Mouse (Mus musculus) retina, postnatal 7 days (tissue): ENCODE results near the gene Olfr221.
"Not testable (repeated sequence)": the region's sequence is repeated elsewhere in the genome, so short reads cannot be mapped to it uniquely, and the experiment has no call there.

Experiments
- DNase-seq: peaks from one replicate; pipeline ENCODE4 v3.0.0-alpha.2; 2012; ENCODE audit warnings: low read depth, low spot score

The Olfr221 gene

DNA sequence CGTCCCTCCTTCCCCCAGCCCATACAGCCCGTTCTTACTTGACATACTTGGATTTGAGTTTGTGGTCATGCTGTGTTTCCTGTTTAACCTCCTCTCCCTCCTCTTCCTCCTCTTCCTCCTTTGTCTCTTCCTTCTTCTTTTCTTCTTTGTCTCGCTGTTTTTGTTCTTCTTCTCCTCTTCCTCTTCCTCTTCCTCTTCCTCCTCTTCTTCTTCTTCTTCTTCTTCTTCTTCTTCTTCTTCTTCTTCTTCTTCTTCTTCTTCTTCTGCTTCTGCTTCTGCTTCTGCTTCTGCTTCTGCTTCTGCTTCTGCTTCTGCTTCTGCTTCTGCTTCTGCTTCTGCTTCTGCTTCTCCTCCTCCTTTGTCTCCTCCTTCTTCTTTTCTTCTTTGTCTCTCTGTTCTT, at the start of gene Olfr221:
Gene Olfr221, minus strand, starts transcription at position 101 of the 400 bp plus-strand sequence.
- not testable (repeated sequence) for DNase-seq

DNA sequence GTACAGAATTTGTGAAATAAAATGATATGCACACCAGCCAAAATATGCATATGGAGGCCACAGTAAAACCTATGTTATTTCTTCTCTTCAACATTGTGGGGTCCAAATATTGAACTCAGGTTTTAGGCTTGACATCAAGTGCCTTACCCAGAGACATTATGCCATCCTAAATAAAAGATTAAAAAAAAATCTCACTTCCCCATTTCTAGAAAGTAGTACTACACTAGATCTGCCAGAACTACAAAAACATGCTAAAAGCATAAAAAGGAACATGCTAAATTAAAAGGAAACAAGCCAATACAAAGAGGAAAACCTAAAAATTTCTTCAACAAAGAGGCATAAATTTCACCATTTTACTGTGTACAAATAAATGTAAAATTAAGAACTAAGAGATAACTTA, 40.8 kb upstream of the Olfr221 start:
- DNase-seq: no peak

DNA sequence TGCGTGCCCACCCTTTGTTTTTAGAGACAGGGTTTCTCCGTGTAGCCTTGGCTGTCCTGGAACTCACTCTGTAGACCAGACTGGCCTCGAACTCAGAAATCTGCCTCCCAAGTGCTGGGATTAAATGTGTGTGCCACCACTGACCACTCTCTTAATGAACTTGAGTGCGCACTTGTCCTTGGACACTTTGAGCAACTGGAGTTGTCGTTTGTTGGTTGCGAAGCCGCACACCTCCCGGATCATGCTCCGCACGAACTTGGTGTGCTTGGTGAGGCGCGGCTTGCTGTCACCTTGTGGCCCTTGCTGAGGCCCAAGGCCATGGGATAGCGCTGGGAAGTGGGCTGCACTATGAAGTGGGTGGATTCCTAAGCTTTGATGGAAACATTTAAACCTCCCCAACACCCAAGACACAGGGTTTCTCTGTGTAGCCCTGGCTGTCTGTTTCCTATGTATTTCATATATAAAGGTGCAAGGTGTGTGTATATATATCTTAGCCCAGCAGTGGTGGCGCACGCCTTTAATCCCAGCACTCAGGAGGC, 29.4 kb upstream of the Olfr221 start:
- no peak for DNase-seq

DNA sequence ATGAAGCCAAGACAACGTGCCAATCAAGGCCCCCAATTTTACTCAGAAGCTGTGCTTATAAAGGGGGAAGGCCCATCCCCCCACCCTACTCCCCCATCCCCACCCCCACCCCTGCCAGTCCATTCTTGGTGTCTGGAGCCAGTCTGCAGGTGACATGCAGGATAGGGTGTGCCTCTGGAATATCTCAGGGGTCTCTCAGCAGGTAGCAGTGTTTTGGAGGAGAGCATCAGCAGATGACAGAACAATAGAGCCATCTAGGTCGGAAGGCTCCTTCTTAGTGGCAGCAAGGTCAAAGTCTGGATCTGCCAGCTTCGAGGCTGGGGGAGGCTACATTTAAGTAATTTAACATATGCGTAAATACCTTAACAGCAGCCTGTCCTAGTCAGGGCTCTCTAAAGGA, 23.9 kb upstream of the Olfr221 start:
- DNase-seq: no peak

DNA sequence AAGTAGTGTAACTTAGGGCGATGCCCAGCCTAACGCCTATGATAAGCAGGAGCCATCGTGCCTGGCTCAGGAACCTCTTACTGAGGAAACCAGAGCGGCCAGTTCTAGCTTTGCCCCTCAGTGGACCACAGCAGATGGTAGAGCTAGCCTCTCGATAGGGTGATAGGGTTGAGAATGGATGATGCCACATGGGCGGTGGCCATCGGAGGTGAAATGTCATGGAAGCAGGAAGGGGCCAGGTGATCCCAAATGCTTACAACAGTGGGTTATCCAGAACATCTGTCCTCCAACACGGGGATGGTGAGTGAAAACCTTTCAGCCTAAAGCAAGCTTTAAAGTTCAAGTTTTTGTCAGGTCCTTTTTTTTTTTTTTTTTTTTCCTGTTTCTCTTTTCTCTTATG, 19.5 kb upstream of the Olfr221 start:
- DNase-seq: no peak

DNA sequence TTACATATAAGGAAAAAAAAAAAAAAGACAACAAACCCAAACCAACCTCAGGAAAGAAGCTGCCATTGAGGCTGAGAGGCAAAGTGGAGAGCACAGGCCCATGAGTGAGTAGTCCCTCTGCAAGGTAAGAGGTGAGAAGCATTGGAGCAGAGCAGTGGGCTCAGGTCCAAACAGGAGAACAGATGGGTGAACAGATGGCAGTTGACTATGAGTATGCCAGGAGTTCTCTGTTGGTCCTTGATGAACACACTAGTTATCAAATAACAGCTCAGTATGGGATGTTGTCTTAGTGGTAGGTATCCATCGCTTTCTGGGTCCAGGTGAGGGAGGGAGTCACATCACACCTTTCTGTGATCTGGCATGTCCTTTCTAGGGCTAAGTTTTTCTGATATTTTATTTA, 18.5 kb upstream of the Olfr221 start:
- no peak for DNase-seq

DNA sequence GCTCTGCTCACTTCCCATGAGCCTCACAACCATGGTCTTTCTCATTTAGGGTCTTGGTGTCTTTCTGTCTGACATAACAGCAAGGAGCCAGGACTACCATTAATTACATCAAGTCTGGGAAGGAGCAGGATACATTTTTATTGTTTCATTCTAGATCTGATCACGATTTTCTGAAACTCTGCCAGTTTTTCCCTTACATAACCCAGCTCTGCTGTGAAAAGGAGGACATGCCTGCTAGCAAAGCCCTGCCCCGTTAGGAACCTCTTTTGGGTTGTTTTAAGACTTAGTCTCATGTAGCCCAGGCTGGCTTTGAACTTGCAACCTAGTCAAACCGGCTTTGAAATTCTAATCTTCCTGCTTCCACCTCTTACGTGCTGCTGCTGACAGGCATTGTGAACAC, 17.7 kb upstream of the Olfr221 start:
- DNase-seq: no peak

DNA sequence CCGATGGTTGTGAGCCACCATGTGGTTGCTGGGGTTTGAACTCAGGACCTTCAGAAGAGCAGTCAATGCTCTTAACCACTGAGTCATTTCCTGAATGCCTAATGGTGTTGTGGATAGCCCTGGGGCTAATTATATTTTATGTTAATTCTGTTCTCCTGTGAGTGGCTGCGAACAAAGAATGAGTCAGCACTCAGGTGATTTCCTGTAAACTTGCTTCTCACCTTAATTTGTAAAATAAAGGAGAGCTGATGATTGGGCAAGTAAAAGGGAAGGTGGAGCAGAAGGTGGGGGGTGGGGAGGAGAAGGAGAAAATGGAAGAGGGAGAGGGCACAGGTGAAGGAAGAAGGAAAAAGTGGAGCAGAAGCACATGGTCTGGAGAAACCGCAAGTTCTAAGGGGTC, 10.5 kb upstream of the Olfr221 start:
- DNase-seq: not testable (repeated sequence)

DNA sequence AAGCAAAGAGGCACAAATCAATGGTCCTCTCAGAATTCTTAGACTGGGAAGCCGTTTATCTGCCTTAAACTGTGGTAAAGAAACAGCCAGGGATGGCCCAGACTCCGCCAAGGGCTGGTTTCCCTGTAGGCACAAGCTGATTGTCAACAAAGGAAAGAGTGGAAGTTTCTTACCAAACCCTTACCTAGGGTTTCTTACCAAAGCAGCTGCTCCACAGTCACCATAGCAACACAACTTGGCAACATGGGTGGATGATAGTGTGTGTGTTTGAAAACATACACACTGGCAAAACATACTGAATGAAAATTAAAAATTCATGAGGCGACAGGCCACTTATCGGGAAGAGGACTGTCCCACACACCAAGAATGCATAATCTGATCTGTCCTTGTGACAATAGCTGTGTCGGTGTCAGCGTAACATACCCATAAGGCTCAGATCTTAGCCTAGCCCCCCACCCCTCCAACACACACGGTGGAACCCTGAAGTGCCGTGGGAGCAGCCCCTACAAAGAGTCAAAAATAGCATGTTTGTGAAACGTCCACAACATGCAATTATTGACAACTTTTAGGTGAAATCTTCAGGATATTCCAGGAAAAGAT, 3.8 kb upstream of the Olfr221 start:
- no peak for DNase-seq

DNA sequence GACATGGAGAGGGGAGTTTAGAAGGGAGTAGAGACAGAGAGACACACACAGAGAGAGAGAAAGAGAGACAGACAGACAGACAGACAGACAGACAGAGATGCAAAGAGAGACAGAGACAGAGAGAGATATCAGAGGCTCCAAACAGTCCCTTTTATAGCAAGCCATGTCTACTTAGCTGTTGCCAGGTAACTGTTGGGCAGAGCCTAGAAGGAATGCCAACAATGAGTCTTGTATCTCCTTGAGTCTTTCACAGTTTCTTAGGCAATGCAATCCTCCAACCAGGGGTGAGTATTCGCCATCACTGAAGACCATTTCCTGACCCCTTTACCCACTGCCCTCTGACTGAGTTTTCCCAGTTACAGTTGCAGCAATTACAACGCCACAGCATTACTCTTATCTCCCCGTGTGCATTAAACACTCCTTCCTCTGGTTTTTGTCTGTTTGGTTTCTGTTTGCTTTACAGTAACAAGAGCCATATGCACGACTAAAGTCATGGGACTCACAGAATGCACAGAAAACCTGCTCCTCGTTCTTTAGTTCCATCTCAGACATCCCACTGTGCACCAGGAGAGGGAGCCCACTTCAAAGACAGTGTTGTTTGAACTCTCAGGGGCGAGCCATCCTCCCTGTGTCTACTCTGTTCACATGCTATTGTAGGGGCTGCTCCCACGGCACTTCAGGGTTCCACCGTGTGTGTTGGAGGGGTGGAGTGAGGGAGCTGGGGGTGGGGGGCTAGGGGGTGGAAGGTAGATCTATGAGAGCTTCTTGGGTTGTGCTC, 2.8 kb upstream of the Olfr221 start:
- peak; percentile 20 for DNase-seq

DNA sequence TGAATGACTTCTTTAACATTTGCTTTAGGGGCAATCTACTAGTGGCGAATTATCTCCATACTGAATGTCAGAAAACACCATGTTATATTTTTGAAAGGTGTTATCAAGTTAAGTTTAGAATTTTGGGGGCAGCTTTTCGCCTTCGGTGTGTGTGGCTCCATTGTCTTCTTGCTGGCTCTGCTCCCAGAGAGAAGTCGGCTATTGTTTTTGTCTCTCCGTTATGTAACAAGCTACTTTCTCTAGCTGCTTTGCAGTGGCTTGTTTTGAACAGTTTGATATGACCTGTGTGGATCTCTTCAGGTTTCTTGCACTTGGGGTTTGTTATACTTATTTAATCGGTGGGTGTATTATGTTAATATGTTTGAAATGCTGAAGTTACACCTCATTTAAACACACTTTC, 1.2 kb upstream of the Olfr221 start:
- no peak for DNase-seq

DNA sequence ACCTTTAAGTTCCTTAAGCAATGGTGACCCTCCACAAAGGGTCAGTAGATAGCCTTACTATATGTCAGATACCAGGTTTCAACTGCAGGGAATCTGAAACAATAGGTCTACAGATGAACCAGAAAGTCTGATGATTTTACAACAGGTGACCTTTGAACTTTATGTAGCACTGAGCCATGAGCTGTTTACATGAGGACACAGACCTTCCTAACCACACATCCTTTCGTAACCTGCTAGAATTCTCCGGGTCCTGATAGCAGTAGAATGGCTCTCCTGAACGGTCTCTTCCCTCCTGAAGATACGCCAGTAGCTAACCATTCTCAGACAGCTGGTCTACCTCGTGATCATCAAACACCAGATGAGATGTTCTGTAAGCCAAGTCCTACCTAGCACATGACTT, 2.9 kb downstream of the Olfr221 start:
- DNase-seq: no peak

DNA sequence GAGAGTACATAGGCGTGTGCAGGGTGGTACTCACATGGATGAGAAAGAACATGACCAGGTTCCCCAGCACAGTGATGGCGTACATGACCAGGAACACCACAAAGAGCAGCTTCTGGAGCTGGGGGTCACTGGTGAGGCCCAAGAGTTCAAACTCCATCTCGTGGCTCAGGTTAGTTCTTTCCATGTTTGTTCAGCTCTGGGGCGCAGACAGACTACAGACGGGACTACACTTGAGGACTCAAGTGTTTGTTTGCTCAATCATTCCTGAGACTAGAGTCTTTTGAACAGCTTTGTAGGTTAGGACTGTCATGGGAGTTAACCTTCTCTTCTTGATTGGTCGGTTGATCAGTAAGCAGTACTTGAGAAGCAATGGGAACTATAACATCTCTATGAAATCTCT, 6.3 kb downstream of the Olfr221 start:
- DNase-seq: no peak

DNA sequence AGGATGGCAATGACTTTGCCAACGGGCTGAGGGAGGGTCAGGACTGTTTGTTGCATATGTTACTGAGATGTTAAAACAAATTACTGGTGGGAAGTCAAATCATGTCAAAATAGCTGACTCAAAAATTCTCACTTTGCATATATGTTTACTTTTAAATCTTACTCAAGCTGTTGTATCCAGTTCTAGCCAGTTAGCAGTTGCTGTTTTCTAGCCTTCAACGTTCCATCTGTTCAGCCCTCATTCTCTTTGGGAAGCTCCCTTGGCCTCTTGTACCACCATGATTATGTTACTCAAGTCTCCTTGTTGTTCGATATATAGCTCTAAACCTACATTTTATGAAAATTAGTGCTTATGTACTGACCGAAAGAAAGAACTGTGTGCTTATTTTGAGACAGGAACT, 15.9 kb downstream of the Olfr221 start:
- DNase-seq: no peak

DNA sequence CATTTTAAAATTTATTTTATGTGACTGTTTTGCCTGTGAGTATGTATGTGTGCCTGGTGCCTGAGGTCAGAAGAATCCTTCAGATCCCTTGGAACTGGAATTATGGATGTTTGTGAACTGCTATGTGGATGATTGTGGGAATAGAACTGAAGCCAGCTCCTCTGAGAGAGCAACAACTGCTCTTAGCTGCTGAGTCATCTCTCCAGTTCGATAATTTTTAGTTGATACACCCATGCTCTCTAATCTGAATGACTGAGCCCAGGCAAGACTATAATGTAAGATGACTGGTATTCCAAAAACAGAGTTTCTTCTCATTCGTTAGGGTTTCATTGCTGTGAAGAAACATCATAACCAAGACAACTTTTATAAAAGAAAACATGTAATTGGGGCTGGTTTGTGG, 18.1 kb downstream of the Olfr221 start:
- DNase-seq: no peak

DNA sequence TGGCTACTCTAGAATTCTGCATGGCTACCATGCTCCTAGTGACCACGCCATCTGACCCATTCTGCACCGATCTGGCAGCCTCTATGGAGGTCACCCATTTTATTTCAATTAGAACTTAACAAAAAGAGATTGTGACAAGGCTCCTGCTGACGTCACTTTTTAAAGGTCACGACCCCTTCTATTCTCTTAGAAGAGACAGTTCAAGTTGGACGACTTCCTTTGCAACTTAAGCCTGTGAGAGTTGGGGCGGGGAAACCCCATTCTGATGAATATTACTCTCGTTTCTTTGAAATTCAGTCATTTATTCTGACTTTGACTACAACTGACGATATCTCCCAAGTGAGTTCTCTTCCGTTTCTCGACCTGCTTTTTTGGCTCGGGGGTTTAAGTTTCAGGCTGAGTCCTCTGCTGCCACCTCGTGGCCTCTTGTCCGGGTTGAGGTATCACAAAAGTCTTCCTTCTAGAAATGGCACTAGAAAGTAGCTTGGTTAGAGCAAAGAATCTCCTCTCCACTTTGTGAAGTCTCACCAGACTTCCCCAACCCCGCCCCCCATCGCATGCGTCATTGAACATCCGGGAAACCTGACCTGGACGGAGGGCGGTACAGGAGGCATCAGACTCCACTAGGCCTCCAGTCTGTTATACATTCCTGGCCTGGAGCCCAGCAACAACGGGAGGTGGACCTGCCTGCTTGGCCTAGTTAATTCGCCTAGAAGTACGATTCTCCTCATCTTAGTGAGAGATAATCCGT, 19.4 kb downstream of the Olfr221 start:
- DNase-seq: peak; percentile 75

DNA sequence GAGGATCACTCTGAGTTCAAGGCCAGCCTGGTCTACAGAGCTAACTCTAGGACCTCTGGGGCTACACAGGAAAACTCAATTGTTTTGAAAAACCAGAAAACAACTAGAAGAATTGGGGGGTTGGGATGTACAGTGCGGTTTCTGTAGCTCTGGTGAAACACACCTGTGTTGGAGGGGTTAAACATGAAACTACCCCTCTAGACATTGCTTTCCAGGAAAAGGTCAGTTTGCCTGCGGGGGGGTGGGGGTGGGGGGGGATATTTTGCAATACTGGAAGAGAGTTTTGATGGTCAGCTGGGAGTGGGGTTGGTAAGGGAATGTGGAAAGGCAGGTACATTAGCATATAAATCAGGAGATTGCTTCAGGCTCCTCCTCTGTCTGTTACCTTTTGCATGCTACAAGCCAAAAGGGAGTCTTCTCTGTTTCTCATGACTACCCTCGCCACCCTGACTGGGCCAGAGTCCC, 20.0 kb downstream of the Olfr221 start:
- DNase-seq: no peak

DNA sequence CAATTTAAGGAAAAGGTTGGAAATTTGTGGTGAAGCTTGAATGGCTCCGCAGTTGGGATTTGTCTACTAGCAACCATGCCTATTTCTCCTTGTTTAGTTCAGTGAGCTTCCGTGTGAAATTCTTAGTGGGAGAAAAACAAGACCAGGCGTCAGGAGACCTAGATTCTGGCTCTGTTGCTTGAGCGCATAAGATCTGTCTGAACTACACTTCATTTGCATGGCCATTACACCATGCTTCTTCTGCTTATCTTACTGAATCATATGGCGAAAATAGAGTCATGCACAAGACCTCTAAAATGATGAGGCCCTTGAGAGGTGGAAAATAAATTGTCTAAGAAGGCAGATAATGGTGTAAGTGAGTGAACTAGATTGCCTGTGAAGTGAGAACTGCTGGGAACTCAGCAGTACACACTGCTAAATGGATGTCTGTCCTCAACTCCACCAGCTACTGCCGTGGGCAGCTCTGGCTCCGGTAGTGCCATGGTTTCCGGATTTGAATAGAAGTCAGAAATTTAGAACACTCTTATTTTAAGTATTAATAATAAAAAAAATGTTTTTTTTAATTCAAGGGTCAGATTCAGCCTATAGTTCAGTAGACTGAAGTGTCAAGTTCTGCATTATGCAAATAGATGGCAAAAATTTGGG, 20.6 kb downstream of the Olfr221 start:
- DNase-seq: no peak

DNA sequence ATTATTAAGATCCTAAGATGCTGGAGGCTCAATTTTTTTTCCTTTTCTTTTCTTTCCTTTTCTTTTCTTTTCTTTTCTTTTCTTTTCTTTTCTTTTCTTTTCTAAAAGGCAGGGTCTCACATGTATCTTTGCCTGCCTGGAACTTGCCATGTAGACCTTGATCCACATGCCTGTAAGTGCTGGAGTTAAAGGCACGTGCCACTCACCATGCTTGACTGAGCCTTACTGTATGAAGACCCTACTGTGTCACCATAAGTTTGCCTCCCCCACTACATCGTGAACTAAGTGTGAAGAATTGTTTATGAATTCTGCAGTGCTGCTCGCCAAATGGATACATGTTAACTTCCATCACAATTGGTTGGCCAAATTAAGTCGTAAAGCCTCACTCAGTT, 21.1 kb downstream of the Olfr221 start:
- DNase-seq: no peak

DNA sequence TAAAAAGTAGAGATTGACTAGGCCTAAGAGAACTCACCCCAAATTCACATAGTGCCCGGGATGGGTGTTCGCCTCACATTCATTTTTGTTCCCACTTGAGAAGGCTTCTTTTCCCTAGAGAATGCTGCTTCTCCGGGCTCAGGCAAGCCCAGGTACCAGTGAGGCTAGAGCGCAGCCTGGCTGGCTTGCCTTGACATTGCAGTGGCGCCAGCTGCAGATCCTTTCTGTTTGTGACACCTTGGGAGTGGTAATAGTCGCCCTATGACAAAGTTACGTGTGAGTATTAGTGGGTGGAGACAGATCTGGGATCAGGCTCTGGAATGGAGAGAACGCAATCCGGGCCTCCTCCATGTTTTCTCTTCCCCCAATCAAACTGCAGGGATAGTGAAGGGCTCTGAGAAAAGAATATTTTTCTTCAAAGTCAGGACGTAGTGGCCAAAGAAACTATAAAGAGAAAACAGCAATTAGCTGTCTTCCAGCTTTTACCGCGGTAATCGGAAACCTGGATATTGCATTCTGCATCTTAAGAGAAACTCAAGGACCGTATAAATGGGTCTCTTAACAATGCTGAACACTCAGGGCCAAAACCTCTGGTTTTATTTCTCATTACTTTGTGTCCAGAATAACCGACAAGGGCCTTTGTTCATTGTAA, 21.6 kb downstream of the Olfr221 start, which contains the start of gene Zfp219:
Gene Zfp219, minus strand, starts transcription at position 248 of the 652 bp plus-strand sequence.
- DNase-seq: no peak
